Mouse (Mus musculus) monocyte, adult 5-6 weeks (primary cell): ENCODE results near the gene Ndufa5. TPM values are rescaled to one million over a fixed set of nuclear protein-coding genes. Genes with fewer than 3 reads are reported as not detected.

Experiments
- ATAC-seq: fragments of 153-309, 156-312 bp; replicated peaks from 2 replicates; pipeline ENCODE4 v1.8.0; 2017; ENCODE audit warnings: mild to moderate bottlenecking; ENCODE audit not compliant: low TSS enrichment, insufficient number of reproducible peaks, severe bottlenecking, poor library complexity, low FRiP score
- total RNA-seq: library from RNA; stranded (forward); fragments of 200-1000, 200-491, 200-594 nt; gene quantifications from 3 replicates; pipeline ENCODE4 v1.2.3, GENCODE M21; 2017

Gene Ndufa5
- total RNA-seq, 1 experiment from 2014 or later: 116 TPM

GRCm38 (mm10) chr6:24530711-24531420, 3.1 kb upstream of the Ndufa5 start:
- no peak for ATAC-seq

GRCm38 (mm10) chr6:24530166-24530565, 2.4 kb upstream of the Ndufa5 start:
- peak; percentile 50; the same call in 1 of the 2 replicates for ATAC-seq

- no peak for ATAC-seq
Measured at GRCm38 (mm10) chr6:24528064-24528243, 141 bp upstream of the Ndufa5 start, which contains the start of gene Asb15. Asb15 (plus strand) TSS chr6:24528144.

- ATAC-seq: no peak
Measured at GRCm38 (mm10) chr6:24525705-24526104, 2.1 kb downstream of the Ndufa5 start.

GRCm38 (mm10) chr6:24516197-24516596, 11.6 kb downstream of the Ndufa5 start:
- no peak for ATAC-seq

GRCm38 (mm10) chr6:24514552-24515284, 13.1 kb downstream of the Ndufa5 start, which contains the start of gene Iqub:
Iqub (minus strand) TSS chr6:24515067.
- ATAC-seq: 0 out of 2 replicates have a peak, but pooled peaks have one; percentile 22

- no peak for ATAC-seq
Measured at GRCm38 (mm10) chr6:24504141-24504540, 23.7 kb downstream of the Ndufa5 start.

GRCm38 (mm10) chr6:24490341-24490740, 37.5 kb downstream of the Ndufa5 start:
- ATAC-seq: no peak

- no peak for ATAC-seq
Measured at GRCm38 (mm10) chr6:24486530-24486929, 41.3 kb downstream of the Ndufa5 start.

GRCm38 (mm10) chr6:24470571-24471132, 57.2 kb downstream of the Ndufa5 start:
- ATAC-seq: no peak

GRCm38 (mm10) chr6:24470135-24470534, 57.7 kb downstream of the Ndufa5 start:
- no peak for ATAC-seq

Other genes starting within 250 kb of the Ndufa5 start
- 0.10 to 0.19 TPM in 2 of 3 replicates, not detected in the other for gene Iqub, start 12.9 kb downstream of the Ndufa5 start, total RNA-seq
- gene Asb15, start 131 bp upstream of the Ndufa5 start, total RNA-seq: not detected in 3 replicates
- gene Lmod2, start 69.7 kb upstream of the Ndufa5 start, total RNA-seq: not detected in 3 replicates
- 6.4 to 20.8 TPM (median 13.4 TPM) in 3 replicates for gene Wasl, start 137.0 kb upstream of the Ndufa5 start, total RNA-seq
- gene Hyal6, start 205.2 kb upstream of the Ndufa5 start, total RNA-seq: 0.39 TPM in 1 of 3 replicates, not detected in the others
- gene Hyal4, start 220.3 kb upstream of the Ndufa5 start, total RNA-seq: not detected in 3 replicates